Mouse (Mus musculus) embryonic facial prominence, embryonic 10.5 days (tissue): ENCODE measurements around the gene Crybb1. TPM values are rescaled to one million over a fixed set of nuclear protein-coding genes. Genes with fewer than 3 reads are reported as not detected.

Experiments used
- DNase-seq: peaks from one replicate; pipeline ENCODE4 v3.0.0-alpha.2; 2017; ENCODE audit warnings: low spot score
- H3K27ac ChIP-seq: fragments of 300-500 bp; sonication (generic); replicated peaks from 2 replicates; pipeline ENCODE4 v1.5.1; 2016; ENCODE audit warnings: mild to moderate bottlenecking
- H3K27me3 ChIP-seq: fragments of 300-500 bp; sonication (generic); replicated peaks from 2 replicates; pipeline ENCODE4 v1.6.1; 2016; ENCODE audit warnings: low read depth, mild to moderate bottlenecking; ENCODE audit not compliant: poor library complexity, severe bottlenecking
- H3K36me3 ChIP-seq: fragments of 300-500 bp; sonication (generic); replicated peaks from 2 replicates; pipeline ENCODE4 v1.6.1; 2016; ENCODE audit warnings: mild to moderate bottlenecking, moderate library complexity
- H3K4me1 ChIP-seq: fragments of 300-500 bp; sonication (generic); 2 replicates; pipeline ENCODE4 v1.6.1; 2016
- H3K4me3 ChIP-seq: fragments of 300-500 bp; sonication (generic); 2 replicates; pipeline ENCODE4 v1.5.1; 2016; ENCODE audit warnings: mild to moderate bottlenecking, moderate library complexity
- H3K9me3 ChIP-seq: fragments of 300-500 bp; sonication (generic); 2 replicates; pipeline ENCODE4 v1.6.1; 2016; ENCODE audit warnings: mild to moderate bottlenecking
- WGBS: fragments of 180-500 bp; shearing (Covaris S2); methylation state at CpG from one replicate; pipeline ENCODE4 v1.1.7; 2016; 5-methylcytosine and 5-hydroxymethylcytosine counted together
- polyA plus RNA-seq: library from polyadenylated mRNA; unstranded; fragments of >200 nt; fragmentation: Nextera tagmentation; extraction: Ambion mirVana; gene quantifications from 2 replicates; pipeline ENCODE4 v1.2.1, GENCODE M21; 2016

Gene Crybb1
- polyA plus RNA-seq, 1 experiment from 2014 or later, result 0.80 TPM

DNA sequence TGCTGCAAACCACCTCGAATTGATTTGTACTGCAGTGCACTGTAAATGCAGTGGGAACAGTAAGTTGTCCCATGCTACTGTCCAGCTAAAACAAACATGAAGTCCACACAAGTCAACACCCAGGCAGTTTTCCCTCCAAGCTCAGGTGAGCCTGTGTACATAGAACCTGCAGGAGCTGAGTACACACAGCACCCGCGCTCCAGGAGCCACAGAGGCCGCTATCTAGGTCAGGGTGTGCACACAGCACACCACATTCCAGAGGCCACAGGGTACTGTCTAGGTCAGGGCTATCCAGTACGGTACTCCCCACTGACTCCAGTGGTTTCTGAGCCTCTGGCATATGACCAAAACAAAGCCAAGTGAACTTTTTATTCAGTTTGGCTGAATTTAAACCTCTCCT lies 46.7 kb downstream of the Crybb1 start:
- Histone ChIP-seq H3K4me3 (no peak overlapping the region), H3K36me3 (peaks cover 14% of the 10 kb centered on the region), H3K9me3 (no peaks in the 10 kb centered on the region), H3K27me3 (no peaks in the 10 kb centered on the region), H3K27ac (no peak overlapping the region), H3K4me1 (peaks cover 7% of the 10 kb centered on the region; the same call in 1 of the 2 replicates)
- WGBS, result 89% methylated on average over 5 of the region's 5 CpGs
- DNase-seq, result no peak

DNA sequence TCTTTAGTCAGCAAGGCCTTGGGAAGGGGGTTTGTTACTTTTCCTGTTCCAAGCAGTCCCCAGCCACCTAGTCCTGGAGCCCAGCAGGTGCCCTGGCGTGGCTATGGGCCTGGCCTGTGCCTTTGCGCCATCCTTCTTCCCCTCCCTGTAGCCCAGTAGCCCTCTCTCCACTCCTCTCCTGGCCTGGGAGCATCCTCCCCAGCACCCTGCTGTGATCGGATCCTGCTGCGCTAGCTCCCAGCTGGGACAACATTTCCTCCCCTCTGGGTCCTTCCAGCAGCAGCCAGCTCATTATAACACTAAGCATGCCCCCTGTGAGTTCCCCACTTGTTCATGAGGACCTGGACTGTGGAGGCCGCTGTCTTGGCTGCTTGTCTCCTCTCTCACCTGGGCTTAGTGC lies 50.2 kb downstream of the Crybb1 start:
- Histone ChIP-seq H3K4me3 (no peak overlapping the region), H3K36me3 (peaks cover 49% of the 10 kb centered on the region), H3K9me3 (no peaks in the 10 kb centered on the region), H3K27ac (no peak overlapping the region), H3K27me3 (no peaks in the 10 kb centered on the region), H3K4me1 (no peaks in the 10 kb centered on the region)
- WGBS, result 66% methylated on average over 5 of the region's 5 CpGs
- no peak for DNase-seq

DNA sequence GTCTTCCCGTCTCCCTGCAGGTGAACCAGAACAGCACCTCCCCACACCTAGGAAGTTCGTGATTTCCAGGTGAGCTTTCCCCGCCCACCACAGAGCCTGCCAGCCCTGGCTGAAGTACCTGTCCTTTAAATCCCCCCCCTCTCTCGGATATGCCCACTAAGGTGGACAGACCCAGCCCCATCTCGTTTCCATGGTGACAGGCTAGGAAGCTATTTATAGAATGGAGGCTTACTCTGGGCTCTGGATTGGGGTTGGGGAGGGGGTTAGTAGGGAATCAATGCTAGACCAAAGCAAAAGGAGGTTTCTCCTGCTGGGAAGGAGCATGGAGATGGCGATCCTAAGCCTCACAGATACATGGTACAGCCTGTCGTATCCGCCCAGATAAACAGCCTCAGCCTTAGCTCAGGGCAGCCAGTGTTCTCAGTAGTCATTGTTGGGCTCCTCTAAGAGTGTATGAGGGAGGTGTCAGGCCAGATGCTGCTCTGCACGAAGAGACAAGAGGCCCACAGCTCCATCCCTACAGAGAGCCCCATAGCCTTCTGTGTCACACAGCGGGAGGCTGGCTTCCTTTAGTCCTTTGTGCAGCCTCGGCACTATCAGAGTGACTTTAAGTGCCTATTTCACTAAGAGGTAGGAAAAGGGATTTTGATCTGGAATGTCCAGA lies 57.7 kb downstream of the Crybb1 start:
- no peak for DNase-seq
- Histone ChIP-seq H3K27ac (no peak overlapping the region), H3K4me3 (no peak overlapping the region), H3K36me3 (peaks cover 76% of the 10 kb centered on the region), H3K27me3 (no peaks in the 10 kb centered on the region), H3K4me1 (peaks cover 3% of the 10 kb centered on the region; the same call in 1 of the 2 replicates), H3K9me3 (no peaks in the 10 kb centered on the region)
- WGBS, result 70% methylated on average over 11 of the region's 11 CpGs

DNA sequence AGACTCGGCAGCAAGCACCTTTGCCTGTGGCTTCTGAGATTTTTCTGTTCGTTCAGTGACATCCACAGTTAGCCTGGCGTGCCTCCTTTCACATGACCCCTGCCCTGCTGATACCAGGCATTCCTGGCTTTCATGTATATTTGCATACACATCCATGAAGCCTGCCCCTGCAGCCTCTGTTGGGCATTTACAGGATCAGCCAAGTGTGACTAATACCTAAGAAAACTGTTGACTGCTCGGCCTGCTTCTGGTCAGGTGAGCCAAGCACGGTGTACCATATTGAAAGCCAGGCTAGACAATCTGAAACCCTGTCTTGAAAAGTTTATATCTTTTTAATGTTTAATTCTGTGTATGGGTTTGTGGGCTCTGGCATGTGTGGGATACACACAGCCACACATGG lies 60.9 kb downstream of the Crybb1 start:
- DNase-seq, result no peak
- H3K4me1 ChIP-seq, result peaks cover 3% of the 10 kb centered on the region; the same call in 1 of the 2 replicates
- H3K27ac ChIP-seq, result no peak overlapping the region
- no peak overlapping the region for H3K4me3 ChIP-seq
- 74% methylated on average over 5 of the region's 5 CpGs for WGBS
- H3K36me3 ChIP-seq, result peaks cover 44% of the 10 kb centered on the region
- H3K9me3 ChIP-seq, result no peaks in the 10 kb centered on the region
- H3K27me3 ChIP-seq, result no peaks in the 10 kb centered on the region

DNA sequence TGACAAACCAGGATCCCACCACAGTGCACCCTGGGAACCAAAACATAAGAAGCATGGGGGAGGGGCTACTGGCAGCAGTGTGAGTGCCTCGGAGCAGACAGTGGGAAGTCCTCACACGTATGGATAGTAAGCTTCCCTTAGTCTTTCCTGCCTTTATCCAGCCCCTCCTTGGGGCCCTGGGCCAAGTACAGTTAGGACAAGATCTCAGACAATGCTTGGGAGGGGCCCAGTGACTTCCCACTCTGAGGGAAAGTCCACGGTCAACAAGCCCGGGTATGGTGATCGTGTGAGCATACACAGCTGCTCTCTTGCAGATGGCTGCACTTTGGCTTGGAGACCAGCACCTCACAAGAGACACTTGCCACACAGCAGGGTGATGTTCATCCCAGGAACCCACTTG lies 61.7 kb downstream of the Crybb1 start:
- peaks cover 36% of the 10 kb centered on the region for H3K36me3 ChIP-seq
- no peaks in the 10 kb centered on the region for H3K27me3 ChIP-seq
- WGBS, result 60% methylated on average over 5 of the region's 5 CpGs
- no peaks in the 10 kb centered on the region for H3K9me3 ChIP-seq
- H3K4me3 ChIP-seq, result no peak overlapping the region
- DNase-seq, result no peak
- H3K27ac ChIP-seq, result no peak overlapping the region
- peaks cover 3% of the 10 kb centered on the region; the same call in 1 of the 2 replicates for H3K4me1 ChIP-seq

Other genes starting within 250 kb of the Crybb1 start
- 0.35 and 0.69 TPM in 2 replicates for gene Cryba4, start 3.3 kb upstream of the Crybb1 start, polyA plus RNA-seq
- gene Tpst2, start 20.9 kb downstream of the Crybb1 start, polyA plus RNA-seq, result 34.0 and 35.9 TPM in 2 replicates
- gene Tfip11, start 70.5 kb downstream of the Crybb1 start, polyA plus RNA-seq, result 41.3 and 42.5 TPM in 2 replicates
- gene Srrd, start 87.2 kb downstream of the Crybb1 start, polyA plus RNA-seq, result 48.2 and 51.6 TPM in 2 replicates
- 36.1 and 36.9 TPM in 2 replicates for gene Hps4, start 87.3 kb downstream of the Crybb1 start, polyA plus RNA-seq
- gene Gm6583, start 100.2 kb downstream of the Crybb1 start, polyA plus RNA-seq, result 0.28 and 0.30 TPM in 2 replicates
- 23.7 and 27.3 TPM in 2 replicates for gene Asphd2, start 139.1 kb downstream of the Crybb1 start, polyA plus RNA-seq
- gene Gm6588, start 193.6 kb downstream of the Crybb1 start, polyA plus RNA-seq, result not detected in 2 replicates